Mouse (Mus musculus) limb, embryonic 13.5 days (tissue): ENCODE data around the gene Gm12253. TPM values are rescaled to one million over a fixed set of nuclear protein-coding genes. Genes with fewer than 3 reads are reported as not detected.
A peak's percentile ranks its signal among the peaks of the same experiment; 100 is the strongest.

Experiments
- ATAC-seq: fragments of 200-750 bp; cut with Nextera tagmentation; 2 replicates; pipeline ENCODE4 v1.8.0; 2017; ENCODE audit warnings: low read depth, moderate number of reproducible peaks, moderate TSS enrichment; ENCODE audit not compliant: low FRiP score
- H3K27ac ChIP-seq: fragments of 300-500 bp; sonication (generic); 2 replicates; pipeline ENCODE4 v1.5.1; 2015; ENCODE audit warnings: inconsistent platforms, mild to moderate bottlenecking, moderate library complexity
- H3K27me3 ChIP-seq: fragments of 300-500 bp; sonication (generic); 2 replicates; pipeline ENCODE4 v1.6.1; 2015; ENCODE audit warnings: mild to moderate bottlenecking, inconsistent platforms
- H3K36me3 ChIP-seq: fragments of 300-500 bp; sonication (generic); 2 replicates; pipeline ENCODE4 v1.6.1; 2015; ENCODE audit warnings: inconsistent platforms, mild to moderate bottlenecking, moderate library complexity
- H3K4me1 ChIP-seq: fragments of 300-500 bp; sonication (generic); 2 replicates; pipeline ENCODE4 v1.6.1; 2015; ENCODE audit warnings: inconsistent platforms
- H3K4me2 ChIP-seq: fragments of 300-500 bp; sonication (generic); replicated peaks from 2 replicates; pipeline ENCODE4 v1.6.1; 2015; ENCODE audit warnings: inconsistent platforms, mild to moderate bottlenecking, moderate library complexity
- H3K4me3 ChIP-seq: fragments of 300-500 bp; sonication (generic); 2 replicates; pipeline ENCODE4 v1.5.1; 2015; ENCODE audit warnings: moderate library complexity, mild to moderate bottlenecking, inconsistent platforms
- H3K9ac ChIP-seq: fragments of 300-500 bp; sonication (generic); 2 replicates; pipeline ENCODE4 v1.6.1; 2015; ENCODE audit warnings: mild to moderate bottlenecking, inconsistent platforms
- H3K9me3 ChIP-seq: fragments of 300-500 bp; sonication (generic); 2 replicates; pipeline ENCODE4 v1.6.1; 2016; ENCODE audit warnings: inconsistent platforms
- WGBS: fragments of 180-500 bp; shearing (Covaris S2); methylation state at CpG from one replicate; pipeline ENCODE4 v1.1.7; 2015; 5-methylcytosine and 5-hydroxymethylcytosine counted together
- polyA plus RNA-seq: library from polyadenylated mRNA; unstranded; fragments of >200 nt; fragmentation: Nextera tagmentation; extraction: Ambion mirVana; gene quantifications from 2 replicates; pipeline ENCODE4 v1.2.1, GENCODE M21; 2015

The Gm12253 gene
- polyA plus RNA-seq = not detected in 2 replicates

- Histone ChIP-seq H3K9me3 (no peaks in the 10 kb centered on the region), H3K9ac (no peak within 1 kb of the TSS), H3K27ac (no peak within 1 kb of the TSS), H3K4me3 (no peak within 1 kb of the TSS), H3K27me3 (no peaks in the 10 kb centered on the region), H3K4me1 (peaks cover 15% of the 10 kb centered on the region), H3K36me3 (no peaks in the 10 kb centered on the region), H3K4me2 (no peak within 1 kb of the TSS)
- WGBS = 86% methylated on average over 3 of the region's 3 CpGs
- ATAC-seq = no peak
Measured at GRCm38 (mm10) chr11:58432259-58432658, at the start of gene Gm12253. Gene Gm12253, plus strand, starts transcription at chr11:58432559.

- no peak overlapping the region for H3K9ac ChIP-seq
- no peaks in the 10 kb centered on the region for H3K9me3 ChIP-seq
- H3K4me2 ChIP-seq = no peak overlapping the region
- H3K4me3 ChIP-seq = no peak overlapping the region
- ATAC-seq = no peak
- H3K27me3 ChIP-seq = no peaks in the 10 kb centered on the region
- H3K36me3 ChIP-seq = no peaks in the 10 kb centered on the region
- no peak overlapping the region for H3K27ac ChIP-seq
- H3K4me1 ChIP-seq = no peaks in the 10 kb centered on the region
- WGBS = 58% methylated on average over 6 of the region's 6 CpGs
Measured at GRCm38 (mm10) chr11:58399985-58400645, 32.2 kb upstream of the Gm12253 start.

- Histone ChIP-seq H3K4me2 (no peak overlapping the region), H3K9me3 (no peaks in the 10 kb centered on the region), H3K36me3 (no peaks in the 10 kb centered on the region), H3K27ac (no peak overlapping the region), H3K4me3 (no peak overlapping the region), H3K27me3 (no peaks in the 10 kb centered on the region), H3K4me1 (no peaks in the 10 kb centered on the region), H3K9ac (no peak overlapping the region)
- ATAC-seq = no peak
- WGBS = 54% methylated on average over 5 of the region's 5 CpGs
Measured at GRCm38 (mm10) chr11:58400655-58401054, 31.7 kb upstream of the Gm12253 start.

- no peak overlapping the region for H3K27ac ChIP-seq
- ATAC-seq = no peak
- H3K9me3 ChIP-seq = no peaks in the 10 kb centered on the region
- WGBS = 60% methylated on average over 3 of the region's 3 CpGs
- no peak overlapping the region for H3K4me3 ChIP-seq
- no peak overlapping the region for H3K9ac ChIP-seq
- H3K27me3 ChIP-seq = no peaks in the 10 kb centered on the region
- no peak overlapping the region for H3K4me2 ChIP-seq
- no peaks in the 10 kb centered on the region for H3K36me3 ChIP-seq
- H3K4me1 ChIP-seq = no peaks in the 10 kb centered on the region
Measured at GRCm38 (mm10) chr11:58408066-58408465, 24.3 kb upstream of the Gm12253 start.

- no peaks in the 10 kb centered on the region for H3K9me3 ChIP-seq
- no peak for ATAC-seq
- H3K36me3 ChIP-seq = no peaks in the 10 kb centered on the region
- H3K27me3 ChIP-seq = no peaks in the 10 kb centered on the region
- WGBS = 65% methylated on average over 3 of the region's 3 CpGs
- H3K4me2 ChIP-seq = no peak overlapping the region
- H3K27ac ChIP-seq = no peak overlapping the region
- no peak overlapping the region for H3K4me3 ChIP-seq
- no peak overlapping the region for H3K9ac ChIP-seq
- peaks cover 10% of the 10 kb centered on the region; the same call in 1 of the 2 replicates for H3K4me1 ChIP-seq
Measured at GRCm38 (mm10) chr11:58418336-58418735, 14.0 kb upstream of the Gm12253 start.

- Histone ChIP-seq H3K4me1 (peaks cover 10% of the 10 kb centered on the region; the same call in 1 of the 2 replicates), H3K9me3 (no peaks in the 10 kb centered on the region), H3K4me2 (no peak within 1 kb of the TSS), H3K36me3 (no peaks in the 10 kb centered on the region), H3K4me3 (no peak within 1 kb of the TSS), H3K9ac (no peak within 1 kb of the TSS), H3K27me3 (no peaks in the 10 kb centered on the region), H3K27ac (no peak within 1 kb of the TSS)
- ATAC-seq = no peak
- 31% methylated on average over 1 of the region's 1 CpGs for WGBS
Measured at GRCm38 (mm10) chr11:58420815-58421214, 11.5 kb upstream of the Gm12253 start, which contains the start of gene 1810065E05Rik. Gene 1810065E05Rik, plus strand, starts transcription at chr11:58421111.

GRCm38 (mm10) chr11:58437866-58438265 is 5.5 kb downstream of the Gm12253 start:
- H3K36me3 ChIP-seq = no peaks in the 10 kb centered on the region
- H3K27me3 ChIP-seq = no peaks in the 10 kb centered on the region
- no peak overlapping the region for H3K4me3 ChIP-seq
- no peak overlapping the region for H3K4me2 ChIP-seq
- H3K9ac ChIP-seq = no peak overlapping the region
- no peaks in the 10 kb centered on the region for H3K9me3 ChIP-seq
- ATAC-seq = no peak
- no peak overlapping the region for H3K27ac ChIP-seq
- peaks cover 12% of the 10 kb centered on the region for H3K4me1 ChIP-seq
- 7% methylated on average over 5 of the region's 5 CpGs for WGBS

- H3K27me3 ChIP-seq = no peaks in the 10 kb centered on the region
- no peak within 1 kb of the TSS for H3K4me3 ChIP-seq
- peaks cover 5% of the 10 kb centered on the region for H3K4me1 ChIP-seq
- H3K4me2 ChIP-seq = no peak within 1 kb of the TSS
- H3K9ac ChIP-seq = no peak within 1 kb of the TSS
- 95% methylated on average over 9 of the region's 9 CpGs for WGBS
- no peaks in the 10 kb centered on the region for H3K36me3 ChIP-seq
- no peak for ATAC-seq
- H3K27ac ChIP-seq = no peak within 1 kb of the TSS
- H3K9me3 ChIP-seq = no peaks in the 10 kb centered on the region; the same call in 1 of the 2 replicates
Measured at GRCm38 (mm10) chr11:58452759-58453158, 20.4 kb downstream of the Gm12253 start, which contains the start of gene Lypd9. Gene Lypd9, minus strand, starts transcription at chr11:58452923.

GRCm38 (mm10) chr11:58453592-58453991 is 21.2 kb downstream of the Gm12253 start:
- ATAC-seq = peak; percentile 54; the same call in 1 of the 2 replicates
- no peak overlapping the region for H3K9ac ChIP-seq
- peaks cover 5% of the 10 kb centered on the region for H3K4me1 ChIP-seq
- no peaks in the 10 kb centered on the region for H3K36me3 ChIP-seq
- no peak overlapping the region for H3K4me3 ChIP-seq
- no peaks in the 10 kb centered on the region; the same call in 1 of the 2 replicates for H3K9me3 ChIP-seq
- WGBS = 14% methylated on average over 4 of the region's 4 CpGs
- H3K27me3 ChIP-seq = no peaks in the 10 kb centered on the region
- no peak overlapping the region for H3K27ac ChIP-seq
- no peak overlapping the region for H3K4me2 ChIP-seq

- Histone ChIP-seq H3K9me3 (no peaks in the 10 kb centered on the region), H3K27ac (no peak within 1 kb of the TSS), H3K4me3 (no peak within 1 kb of the TSS), H3K9ac (no peak within 1 kb of the TSS), H3K4me2 (no peak within 1 kb of the TSS), H3K36me3 (no peaks in the 10 kb centered on the region), H3K4me1 (no peaks in the 10 kb centered on the region), H3K27me3 (no peaks in the 10 kb centered on the region)
- no peak for ATAC-seq
Measured at GRCm38 (mm10) chr11:58462170-58462569, 29.8 kb downstream of the Gm12253 start, which contains the start of gene Olfr30. Gene Olfr30, minus strand, starts transcription at chr11:58462270.
